Mouse (Mus musculus): ENCODE data around the gene 2010109A12Rik. TPM values are rescaled to one million over a fixed set of nuclear protein-coding genes. Genes with fewer than 3 reads are reported as not detected.

The 2010109A12Rik gene
- polyA plus RNA-seq, 1 experiment from 2014 or later, result 2.3 TPM

Other genes with a start within 250 kb of the 2010109A12Rik start
- 0.47 and 0.86 TPM in 2 replicates for gene Sowahb, start 161.5 kb upstream of the 2010109A12Rik start, polyA plus RNA-seq (2016; fragmentation: Nextera tagmentation; extraction: Ambion mirVana)
- 237 and 263 TPM in 2 replicates for gene Sept11, start 113.1 kb upstream of the 2010109A12Rik start, polyA plus RNA-seq (2016; fragmentation: Nextera tagmentation; extraction: Ambion mirVana)
- 115 and 118 TPM in 2 replicates for gene Ccni, start within 50 bp of the 2010109A12Rik start, polyA plus RNA-seq (2016; fragmentation: Nextera tagmentation; extraction: Ambion mirVana)
- gene Ccng2, start 60.7 kb downstream of the 2010109A12Rik start, polyA plus RNA-seq (2016; fragmentation: Nextera tagmentation; extraction: Ambion mirVana), result 50.9 and 67.0 TPM in 2 replicates

All from hindbrain, embryonic 10.5 days (tissue).